Mouse (Mus musculus): ENCODE data around the gene Tmem82. TPM values are rescaled to one million over a fixed set of nuclear protein-coding genes. Genes with fewer than 3 reads are reported as not detected.

The Tmem82 gene
- polyA plus RNA-seq, 1 experiment from 2014 or later: 2.7 TPM

DNA sequence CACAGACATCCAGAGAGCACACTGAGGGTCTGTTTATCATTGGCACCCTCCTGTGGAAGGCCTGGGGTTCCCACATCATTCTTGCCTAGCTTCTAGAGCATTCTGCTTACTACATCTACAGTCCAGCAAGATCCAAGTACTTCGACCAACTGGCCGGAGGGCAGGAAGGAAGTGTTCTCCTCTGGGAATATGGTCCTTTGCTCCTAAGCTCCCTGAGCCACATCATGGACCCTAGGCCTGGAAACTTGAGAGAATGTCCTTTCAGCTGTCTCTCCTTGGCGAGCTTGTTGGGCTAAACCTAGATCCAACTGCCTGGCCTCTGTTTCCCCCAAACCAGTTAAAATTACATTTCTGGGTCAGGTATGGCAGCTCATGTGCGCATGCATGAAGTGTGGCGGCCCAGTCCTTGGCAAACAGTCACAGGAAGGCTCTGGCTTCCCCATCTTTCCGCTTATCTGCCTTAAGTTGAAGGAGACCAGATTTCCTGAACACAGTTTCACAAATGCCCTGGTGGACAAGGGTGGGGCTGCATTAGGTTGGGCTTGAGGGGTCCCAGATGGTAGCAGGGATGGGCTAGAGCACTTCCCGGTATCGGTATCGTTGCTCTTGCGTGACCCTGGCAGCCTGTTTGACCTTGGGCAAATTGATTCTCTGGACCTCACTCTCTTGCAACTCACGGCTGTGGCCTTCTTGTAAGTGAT lies 15.8 kb downstream of the Tmem82 start:
- no peaks in the 10 kb centered on the region for H3K27me3 ChIP-seq
- H3K4me1 ChIP-seq: peaks cover 60% of the 10 kb centered on the region
- H3K9me3 ChIP-seq (replicated peaks): no peaks in the 10 kb centered on the region
- no peak for ATAC-seq (replicated peaks; ENCODE audit: low FRiP score)
- 53% methylated on average over 11 of the region's 11 CpGs for WGBS
- H3K4me2 ChIP-seq: no peak overlapping the region
- H3K4me3 ChIP-seq (replicated peaks): no peak overlapping the region
- H3K27ac ChIP-seq: peak overlapping the region; percentile 54
- H3K9ac ChIP-seq: no peak overlapping the region
- no peaks in the 10 kb centered on the region for H3K36me3 ChIP-seq

DNA sequence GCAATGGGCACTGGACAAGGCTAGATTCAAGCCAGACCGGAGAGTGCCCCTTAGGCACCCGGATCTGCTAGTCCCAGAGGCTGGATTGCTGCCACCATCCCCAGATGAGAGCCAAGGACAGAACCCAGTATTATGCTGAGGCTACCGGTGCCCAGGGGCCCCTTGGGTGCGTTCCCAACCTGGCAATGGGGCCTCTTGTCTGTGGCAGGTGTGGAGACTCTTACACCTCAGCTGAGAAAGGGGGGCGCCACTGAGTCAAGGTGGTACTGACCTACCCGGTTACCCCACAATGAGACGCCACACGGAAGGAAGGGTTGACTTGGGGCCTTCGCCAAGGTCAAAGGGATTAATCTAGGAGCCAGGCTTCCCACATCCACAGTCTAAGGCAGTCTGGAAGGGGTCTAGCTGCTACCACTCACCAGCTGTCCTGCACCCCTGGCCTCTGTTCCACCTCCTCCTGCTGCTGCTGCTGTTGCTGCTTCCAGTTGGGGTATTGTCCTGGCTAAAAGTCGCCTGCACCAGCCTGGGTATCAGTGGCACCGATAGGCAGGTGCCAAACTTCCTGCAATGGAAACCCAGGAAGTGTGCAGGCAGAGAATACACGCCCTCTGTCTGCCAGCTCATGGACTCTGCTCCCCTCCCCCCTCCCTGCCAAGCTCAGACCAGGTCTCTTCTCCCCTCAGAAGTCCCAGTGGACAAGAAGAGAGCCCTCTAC lies 17.1 kb downstream of the Tmem82 start:
- Histone ChIP-seq H3K4me1 (peaks cover 70% of the 10 kb centered on the region), H3K9me3 (replicated peaks) (no peaks in the 10 kb centered on the region), H3K27ac (peak overlapping the region; percentile 39; the same call in 1 of the 2 replicates), H3K4me3 (replicated peaks) (no peak overlapping the region), H3K4me2 (no peak overlapping the region), H3K27me3 (no peaks in the 10 kb centered on the region), H3K36me3 (no peaks in the 10 kb centered on the region), H3K9ac (no peak overlapping the region)
- 81% methylated on average over 12 of the region's 12 CpGs for WGBS
- ATAC-seq (replicated peaks; ENCODE audit: low FRiP score): no peak

- H3K27me3 ChIP-seq: no peaks in the 10 kb centered on the region
- no peak for ATAC-seq (replicated peaks; ENCODE audit: low FRiP score)
- no peaks in the 10 kb centered on the region for H3K9me3 ChIP-seq (replicated peaks)
- peak overlapping the region; percentile 94 for H3K4me2 ChIP-seq
- WGBS: 34% methylated on average over 6 of the region's 6 CpGs
- H3K4me1 ChIP-seq: peaks cover 64% of the 10 kb centered on the region
- H3K36me3 ChIP-seq: peaks cover 2% of the 10 kb centered on the region
- no peak overlapping the region for H3K9ac ChIP-seq
- H3K27ac ChIP-seq: peak overlapping the region; percentile 94; the same call in 1 of the 2 replicates
- peak overlapping the region; percentile 67 for H3K4me3 ChIP-seq (replicated peaks)
Observed at GRCm38 (mm10) chr4:141600364-141600763, 18.1 kb downstream of the Tmem82 start.

DNA sequence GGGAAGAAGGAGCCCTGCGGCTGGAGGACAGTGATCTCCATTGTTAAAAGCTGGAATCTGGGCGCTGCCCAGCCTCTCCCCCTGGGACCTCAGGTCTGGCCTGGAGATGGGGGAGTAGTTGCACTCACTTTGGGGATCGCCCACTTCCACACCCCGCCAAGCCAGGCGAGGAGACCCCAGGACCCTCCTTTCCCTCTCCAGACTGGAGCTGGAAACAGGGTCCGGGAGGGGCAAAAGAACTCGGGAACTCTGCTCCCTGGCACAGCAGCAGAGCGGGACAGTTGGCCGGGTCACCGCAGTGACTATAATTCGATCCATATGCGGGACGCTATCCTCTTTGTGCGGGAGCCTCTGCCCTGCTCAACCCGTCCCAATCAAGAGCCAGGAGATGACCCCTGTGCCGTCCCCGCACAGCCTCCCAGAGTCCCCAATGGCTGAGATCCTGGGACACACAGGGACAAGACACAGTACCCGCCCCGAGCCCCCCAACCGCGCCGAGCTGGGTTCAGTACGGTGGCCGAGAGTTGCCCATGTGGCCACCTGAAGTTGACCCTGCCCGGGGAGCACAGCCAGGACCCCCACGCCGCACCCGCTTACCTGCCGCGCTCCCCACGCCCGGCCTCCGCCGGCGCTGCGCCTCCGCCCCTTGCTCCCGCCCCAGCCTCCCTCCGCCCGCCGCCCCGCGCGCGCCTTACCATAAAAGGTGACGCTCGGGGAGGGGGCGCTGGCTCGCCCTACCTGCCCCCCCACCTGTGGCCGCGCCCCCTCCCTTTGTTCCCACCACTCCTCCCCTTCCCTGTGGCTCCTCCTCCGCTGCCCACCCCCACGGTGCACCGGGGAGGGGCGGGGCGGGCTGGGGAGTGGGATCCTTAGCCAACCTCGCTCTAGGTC lies 18.9 kb downstream of the Tmem82 start:
- peaks cover 11% of the 10 kb centered on the region for H3K36me3 ChIP-seq
- H3K9ac ChIP-seq: peak overlapping the region; percentile 69
- H3K27ac ChIP-seq: peak overlapping the region; percentile 94
- H3K27me3 ChIP-seq: no peaks in the 10 kb centered on the region
- peak overlapping the region; percentile 67 for H3K4me3 ChIP-seq (replicated peaks)
- H3K4me2 ChIP-seq: peak overlapping the region; percentile 94
- H3K4me1 ChIP-seq: peaks cover 56% of the 10 kb centered on the region
- peak; percentile 19 for ATAC-seq (replicated peaks; ENCODE audit: low FRiP score)
- H3K9me3 ChIP-seq (replicated peaks): no peaks in the 10 kb centered on the region
- under 1% methylated on average over 51 of the region's 57 CpGs for WGBS

- H3K27me3 ChIP-seq: no peaks in the 10 kb centered on the region
- H3K4me3 ChIP-seq (replicated peaks): peak overlapping the region; percentile 67
- H3K9me3 ChIP-seq (replicated peaks): no peaks in the 10 kb centered on the region
- H3K9ac ChIP-seq: peak overlapping the region; percentile 69
- H3K36me3 ChIP-seq: peaks cover 17% of the 10 kb centered on the region
- 1% methylated on average over 9 of the region's 9 CpGs for WGBS
- H3K4me2 ChIP-seq: peak overlapping the region; percentile 94
- peak overlapping the region; percentile 94 for H3K27ac ChIP-seq
- H3K4me1 ChIP-seq: peaks cover 50% of the 10 kb centered on the region
- ATAC-seq (replicated peaks; ENCODE audit: low FRiP score): peak; percentile 2; the same call in 1 of the 2 replicates
Observed at GRCm38 (mm10) chr4:141598894-141599250, 19.6 kb downstream of the Tmem82 start.

DNA sequence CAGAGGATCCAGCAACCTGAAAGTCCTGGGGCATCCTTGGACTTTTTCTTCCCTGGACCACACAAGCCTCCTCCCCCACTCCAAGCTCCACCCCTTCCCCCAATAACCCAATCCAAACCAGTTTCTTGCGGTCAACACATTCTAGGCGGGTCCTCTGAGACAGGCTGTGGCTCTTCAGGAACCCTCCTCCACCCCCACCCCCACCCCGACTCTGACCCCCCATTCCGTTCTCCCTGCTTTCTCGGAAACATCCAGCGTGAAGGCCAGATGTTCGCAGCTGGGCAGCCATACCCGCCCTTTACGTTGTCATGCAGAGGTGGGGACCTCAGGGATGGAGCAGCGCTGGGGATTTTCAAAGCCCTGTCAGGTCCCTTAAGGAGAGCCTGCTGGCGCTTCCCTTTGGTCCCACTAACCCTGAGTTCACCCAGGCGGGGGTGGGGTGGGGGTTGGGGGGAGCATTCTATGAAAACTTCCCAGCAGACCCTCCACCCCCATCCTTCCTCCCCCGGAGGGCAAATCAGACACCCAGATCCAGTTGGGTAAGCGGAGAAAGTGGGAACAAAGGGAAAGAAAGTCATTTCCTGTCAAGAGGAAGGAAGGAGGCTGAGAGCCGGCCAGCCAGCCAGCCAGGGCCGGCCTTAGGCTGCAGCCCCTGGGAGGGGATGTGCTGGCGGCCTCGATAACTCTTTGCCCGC lies 20.1 kb downstream of the Tmem82 start:
- ATAC-seq (replicated peaks; ENCODE audit: low FRiP score): peak; percentile 77
- Histone ChIP-seq H3K4me3 (replicated peaks) (peak overlapping the region; percentile 67), H3K9ac (peak overlapping the region; percentile 69), H3K9me3 (replicated peaks) (no peaks in the 10 kb centered on the region), H3K4me2 (peak overlapping the region; percentile 94), H3K27ac (peak overlapping the region; percentile 94), H3K4me1 (peaks cover 50% of the 10 kb centered on the region), H3K27me3 (no peaks in the 10 kb centered on the region), H3K36me3 (peaks cover 22% of the 10 kb centered on the region)
- under 1% methylated on average over 19 of the region's 19 CpGs for whole genome bisulfite sequencing

GRCm38 (mm10) chr4:141596700-141597328 lies 21.6 kb downstream of the Tmem82 start:
- H3K9me3 ChIP-seq (replicated peaks): no peaks in the 10 kb centered on the region
- no peak for ATAC-seq (replicated peaks; ENCODE audit: low FRiP score)
- H3K36me3 ChIP-seq: peaks cover 35% of the 10 kb centered on the region
- peaks cover 43% of the 10 kb centered on the region for H3K4me1 ChIP-seq
- H3K9ac ChIP-seq: no peak overlapping the region
- H3K27ac ChIP-seq: no peak overlapping the region
- no peak overlapping the region for H3K4me3 ChIP-seq (replicated peaks)
- H3K4me2 ChIP-seq: peak overlapping the region; percentile 94; the same call in 1 of the 2 replicates
- 87% methylated on average over 8 of the region's 8 CpGs for WGBS
- H3K27me3 ChIP-seq: no peaks in the 10 kb centered on the region

GRCm38 (mm10) chr4:141595605-141596268 lies 22.7 kb downstream of the Tmem82 start:
- peaks cover 38% of the 10 kb centered on the region for H3K4me1 ChIP-seq
- H3K4me2 ChIP-seq: no peak overlapping the region
- no peak overlapping the region for H3K27ac ChIP-seq
- WGBS: 74% methylated on average over 9 of the region's 9 CpGs
- H3K36me3 ChIP-seq: peaks cover 45% of the 10 kb centered on the region
- H3K9ac ChIP-seq: no peak overlapping the region
- no peak for ATAC-seq (replicated peaks; ENCODE audit: low FRiP score)
- H3K27me3 ChIP-seq: no peaks in the 10 kb centered on the region
- H3K4me3 ChIP-seq (replicated peaks): no peak overlapping the region
- H3K9me3 ChIP-seq (replicated peaks): no peaks in the 10 kb centered on the region

- Histone ChIP-seq H3K9ac (no peak overlapping the region), H3K36me3 (peaks cover 49% of the 10 kb centered on the region), H3K4me2 (no peak overlapping the region), H3K27ac (no peak overlapping the region), H3K4me3 (replicated peaks) (no peak overlapping the region), H3K27me3 (no peaks in the 10 kb centered on the region), H3K9me3 (replicated peaks) (no peaks in the 10 kb centered on the region), H3K4me1 (peaks cover 32% of the 10 kb centered on the region)
- no peak for ATAC-seq (replicated peaks; ENCODE audit: low FRiP score)
- 95% methylated on average over 11 of the region's 11 CpGs for WGBS
Observed at GRCm38 (mm10) chr4:141595138-141595537, 23.3 kb downstream of the Tmem82 start.

DNA sequence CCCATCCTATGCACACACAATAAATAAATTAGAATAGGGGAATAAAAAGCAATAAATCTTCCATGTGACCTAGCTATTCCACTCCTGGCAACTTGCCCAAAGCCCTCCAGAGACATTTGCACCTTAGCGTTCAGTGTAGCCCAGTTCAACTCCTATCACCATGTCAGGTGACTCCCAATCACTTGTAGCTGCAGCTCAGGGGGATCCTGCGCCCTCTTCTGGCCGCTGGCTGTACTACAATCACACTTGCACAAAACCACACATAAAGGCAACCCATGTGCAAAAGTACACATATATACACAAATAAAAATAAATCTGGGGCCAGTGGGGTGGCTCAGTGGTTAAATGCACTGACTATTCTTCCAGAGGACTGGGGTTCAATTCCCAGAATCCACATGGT lies 26.9 kb downstream of the Tmem82 start:
- H3K4me1 ChIP-seq: no peaks in the 10 kb centered on the region
- no peak overlapping the region for H3K4me2 ChIP-seq
- 37% methylated on average over 3 of the region's 3 CpGs for WGBS
- no peak overlapping the region for H3K4me3 ChIP-seq (replicated peaks)
- no peak overlapping the region for H3K27ac ChIP-seq
- no peaks in the 10 kb centered on the region for H3K9me3 ChIP-seq (replicated peaks)
- peaks cover 80% of the 10 kb centered on the region for H3K36me3 ChIP-seq
- H3K27me3 ChIP-seq: no peaks in the 10 kb centered on the region
- ATAC-seq (replicated peaks; ENCODE audit: low FRiP score): no peak
- no peak overlapping the region for H3K9ac ChIP-seq

- ATAC-seq (replicated peaks; ENCODE audit: low FRiP score): no peak
- Histone ChIP-seq H3K4me2 (no peak overlapping the region), H3K27me3 (no peaks in the 10 kb centered on the region), H3K4me1 (no peaks in the 10 kb centered on the region), H3K4me3 (replicated peaks) (no peak overlapping the region), H3K27ac (no peak overlapping the region), H3K36me3 (peaks cover 84% of the 10 kb centered on the region), H3K9me3 (replicated peaks) (no peaks in the 10 kb centered on the region), H3K9ac (no peak overlapping the region)
- 87% methylated on average over 8 of the region's 8 CpGs for WGBS
Observed at GRCm38 (mm10) chr4:141583919-141584318, 34.5 kb downstream of the Tmem82 start.
